ENCODE assay signal across 14 mouse cellular contexts in genomic region chr2:137436161-137436560, GRCm38 (mm10).
A peak's percentile ranks its signal among the peaks of the same experiment; 100 is the strongest.
DNase-seq lines count a peak whose midpoint lies in the region; ATAC-seq and TF ChIP-seq lines count a peak whose summit lies in the region.
"Had no signal": no experiment of that assay in that cellular context is flagged by ENCODE, and none has a peak within 500 bp of the region (broad histone marks: within the 10 kb centered on the region; RNA-seq: fewer than 3 reads in every experiment).

No protein-coding gene starts in this region.

- H3K9me3 ChIP-seq in liver, embryonic 11.5 days (ENCODE audit: control insufficient read depth, low read length): no peaks in the 10 kb centered on the region
- H3K9me3 ChIP-seq in heart, embryonic 12.5 days (replicated peaks): no peaks in the 10 kb centered on the region
- no peaks in the 10 kb centered on the region for H3K9me3 ChIP-seq in midbrain, embryonic 10.5 days (replicated peaks)
- H3K9me3 ChIP-seq: embryonic facial prominence, embryonic 15.5 days; heart, embryonic 15.5 days; limb, embryonic 12.5 days had no signal

- no peak for TF ChIP-seq CTCF in liver, adult 2 months (IDR thresholded peaks at IDR 0.05; ENCODE audit: low read depth, low read length)

- H3K79me2 ChIP-seq in liver, adult 2 months (ENCODE audit: control insufficient read depth, insufficient read depth, low read length): no peaks in the 10 kb centered on the region

- no peaks in the 10 kb centered on the region for H3K4me1 ChIP-seq in liver, adult 2 months (ENCODE audit: control insufficient read depth, insufficient read depth, low read length)
- H3K4me1 ChIP-seq in liver, embryonic 11.5 days (replicated peaks; ENCODE audit: control insufficient read depth, insufficient read depth, low read length): no peaks in the 10 kb centered on the region
- peaks cover 23% of the 10 kb centered on the region for H3K4me1 ChIP-seq in heart, embryonic 12.5 days (replicated peaks)
- H3K4me1 ChIP-seq in midbrain, embryonic 10.5 days: peaks cover 10% of the 10 kb centered on the region
- H3K4me1 ChIP-seq: limb, embryonic 12.5 days had no signal

- H3K4me2 ChIP-seq in liver, embryonic 11.5 days: no peak overlapping the region
- no peak overlapping the region for H3K4me2 ChIP-seq in heart, embryonic 12.5 days
- H3K4me2 ChIP-seq: embryonic facial prominence, embryonic 15.5 days; heart, embryonic 15.5 days; limb, embryonic 12.5 days had no signal

- no peak overlapping the region for H3K4me3 ChIP-seq in liver, adult 2 months (ENCODE audit: insufficient read depth, low read depth, low read length)
- H3K4me3 ChIP-seq in liver, embryonic 11.5 days (ENCODE audit: low read depth, low read length): no peak overlapping the region
- H3K4me3 ChIP-seq in heart, embryonic 12.5 days: no peak overlapping the region
- H3K4me3 ChIP-seq in midbrain, embryonic 10.5 days: no peak overlapping the region
- H3K4me3 ChIP-seq: embryonic facial prominence, embryonic 15.5 days; heart, embryonic 15.5 days; limb, embryonic 12.5 days had no signal

- H3K36me3 ChIP-seq in liver, adult 2 months (ENCODE audit: control insufficient read depth, insufficient read depth, low read length): no peaks in the 10 kb centered on the region
- no peaks in the 10 kb centered on the region for H3K36me3 ChIP-seq in liver, embryonic 11.5 days (ENCODE audit: control insufficient read depth, insufficient read depth, low read length)
- no peaks in the 10 kb centered on the region for H3K36me3 ChIP-seq in heart, embryonic 12.5 days
- H3K36me3 ChIP-seq in midbrain, embryonic 10.5 days: no peaks in the 10 kb centered on the region
- H3K36me3 ChIP-seq: embryonic facial prominence, embryonic 15.5 days; heart, embryonic 15.5 days; limb, embryonic 12.5 days had no signal

- ATAC-seq in liver, embryonic 11.5 days (replicated peaks; ENCODE audit: low FRiP score): no peak
- ATAC-seq in heart, embryonic 12.5 days (ENCODE audit: insufficient number of reproducible peaks, low FRiP score): peak; percentile 63; the same call in 1 of the 2 replicates
- ATAC-seq in activated CD4-positive, CD25-positive, alpha-beta regulatory T cell, adult 4 months: no peak
- ATAC-seq: lung, postnatal 0 days had no signal

- no peak overlapping the region for H3K27ac ChIP-seq in liver, adult 2 months (replicated peaks; ENCODE audit: insufficient read depth, low read depth, low read length)
- no peak overlapping the region for H3K27ac ChIP-seq in liver, embryonic 11.5 days (ENCODE audit: low read depth, low read length)
- no peak overlapping the region; the same call in 1 of the 2 replicates for H3K27ac ChIP-seq in heart, embryonic 12.5 days (ENCODE audit: poor library complexity, severe bottlenecking)
- H3K27ac ChIP-seq in midbrain, embryonic 10.5 days (replicated peaks): no peak overlapping the region
- H3K27ac ChIP-seq: embryonic facial prominence, embryonic 15.5 days; heart, embryonic 15.5 days; limb, embryonic 12.5 days had no signal

- DNase-seq in liver, adult 2 months (ENCODE audit: extremely low read depth, low read depth, low spot score): peak; percentile 17
- no peak for DNase-seq in liver, embryonic 11.5 days (ENCODE audit: low spot score)
- peak; percentile 87 for DNase-seq in fibroblast of lung, adult 2 months (ENCODE audit: low read depth)
- DNase-seq in skeletal muscle tissue, adult 2 months (ENCODE audit: low read depth, low spot score): peak; percentile 69
- DNase-seq in midbrain, embryonic 10.5 days (ENCODE audit: low spot score): no peak
- DNase-seq: cerebellum, adult 8-10 months; layer of hippocampus, adult 9-11 months; thymus, postnatal 36 days had no signal

- no peak for TF ChIP-seq POLR2A in liver, adult 2 months (IDR thresholded peaks at IDR 0.05; ENCODE audit: extremely low read depth, insufficient read depth, low read length)

- H3K9ac ChIP-seq in liver, adult 2 months (ENCODE audit: low read depth, low read length): no peak overlapping the region
- H3K9ac ChIP-seq in liver, embryonic 11.5 days (ENCODE audit: low read depth, low read length): no peak overlapping the region
- H3K9ac ChIP-seq in heart, embryonic 12.5 days: no peak overlapping the region
- H3K9ac ChIP-seq: embryonic facial prominence, embryonic 15.5 days; heart, embryonic 15.5 days; limb, embryonic 12.5 days had no signal

- WGBS in liver, adult 2 months: 71% methylated on average over 4 of the region's 4 CpGs
- 57% methylated on average over 4 of the region's 4 CpGs for WGBS in liver, embryonic 11.5 days
- 24% methylated on average over 4 of the region's 4 CpGs for WGBS in heart, embryonic 12.5 days
- WGBS in midbrain, embryonic 10.5 days: 77% methylated on average over 4 of the region's 4 CpGs

- H3K27me3 ChIP-seq in liver, adult 2 months (ENCODE audit: control insufficient read depth, insufficient read depth, low read length): no peaks in the 10 kb centered on the region; the same call in 1 of the 2 replicates
- H3K27me3 ChIP-seq in liver, embryonic 11.5 days (replicated peaks; ENCODE audit: control insufficient read depth, insufficient read depth, low read length): no peaks in the 10 kb centered on the region
- H3K27me3 ChIP-seq in heart, embryonic 12.5 days (replicated peaks): no peaks in the 10 kb centered on the region
- H3K27me3 ChIP-seq in midbrain, embryonic 10.5 days (ENCODE audit: low read depth, poor library complexity, severe bottlenecking): no peaks in the 10 kb centered on the region
- H3K27me3 ChIP-seq: embryonic facial prominence, embryonic 15.5 days; heart, embryonic 15.5 days; limb, embryonic 12.5 days had no signal

Comparison
In these comparisons a context has a peak if more than half of its experiments do, and no peak if none do; other contexts are left out.
1. DNase-seq: peak in liver, adult 2 months (single experiment), fibroblast of lung, adult 2 months (single experiment) and skeletal muscle tissue, adult 2 months (single experiment); none in liver, embryonic 11.5 days (single experiment) and midbrain, embryonic 10.5 days (single experiment).